In the genomic region with DNA sequence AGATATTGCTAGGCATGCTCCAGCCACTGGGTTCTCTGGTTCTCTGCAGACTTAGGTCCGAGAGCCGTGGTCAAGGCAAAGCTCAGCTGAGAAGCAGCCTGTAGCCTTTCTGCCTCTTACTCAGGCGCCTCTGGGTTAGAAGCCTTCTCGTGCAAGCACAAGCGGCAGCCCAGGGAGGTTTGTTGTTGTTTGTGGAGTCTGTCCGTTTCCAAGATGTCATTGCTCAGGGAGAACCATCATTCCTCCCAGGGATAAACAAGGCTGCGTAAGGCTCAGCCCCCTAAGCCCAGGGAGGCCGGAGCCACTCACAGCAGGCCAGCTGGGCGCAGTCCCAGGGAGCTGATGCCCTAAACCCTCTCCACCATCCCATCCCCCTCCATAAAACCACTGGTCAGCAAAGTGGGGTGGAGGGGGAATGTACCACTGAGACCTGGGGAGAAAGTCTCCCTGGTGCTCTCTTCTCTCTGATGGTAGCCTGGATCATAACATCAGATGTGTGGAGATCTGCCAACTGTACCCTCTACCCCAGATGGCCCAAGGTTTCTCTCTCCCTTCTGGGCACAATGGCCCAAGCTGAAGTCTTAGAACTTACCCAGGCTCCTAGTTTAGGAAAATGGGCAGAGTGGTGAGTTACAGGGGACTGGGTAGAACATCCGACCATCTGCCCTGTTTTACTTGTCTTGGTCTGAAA, we compare ENCODE assay signal across 8 mouse cellular contexts.
DNase-seq lines count a peak whose midpoint lies in the region; ATAC-seq and TF ChIP-seq lines count a peak whose summit lies in the region.

No protein-coding gene starts in this region.

- no peak for ATAC-seq in kidney, embryonic 14.5 days (ENCODE audit: low FRiP score, low TSS enrichment)
- no peak for ATAC-seq in kidney, embryonic 16.5 days (ENCODE audit: low FRiP score, low TSS enrichment)
- ATAC-seq in embryonic facial prominence, embryonic 12.5 days (ENCODE audit: insufficient number of reproducible peaks, insufficient read depth, low FRiP score, low TSS enrichment), result no peak
- ATAC-seq in hindbrain, embryonic 13.5 days (ENCODE audit: low FRiP score), result no peak
- no peak for ATAC-seq in midbrain, postnatal 0 days (ENCODE audit: low FRiP score)
- no peak for ATAC-seq in CD4-positive, CD25-positive, alpha-beta regulatory T cell, adult 4 months

- WGBS in kidney, embryonic 14.5 days, result 51% methylated on average over 10 of the region's 10 CpGs
- WGBS in kidney, embryonic 16.5 days, result 54% methylated on average over 10 of the region's 10 CpGs
- WGBS in embryonic facial prominence, embryonic 12.5 days, result 54% methylated on average over 10 of the region's 10 CpGs
- WGBS in hindbrain, embryonic 13.5 days, result 56% methylated on average over 10 of the region's 10 CpGs
- WGBS in midbrain, postnatal 0 days, result 55% methylated on average over 10 of the region's 10 CpGs

- H3K36me3 ChIP-seq in kidney, embryonic 14.5 days (ENCODE audit: control insufficient read depth, insufficient read depth, low read length), result peaks cover 12% of the 10 kb centered on the region
- no peaks in the 10 kb centered on the region for H3K36me3 ChIP-seq in kidney, embryonic 16.5 days (ENCODE audit: insufficient read depth, low read length)
- H3K36me3 ChIP-seq in embryonic facial prominence, embryonic 12.5 days, result peaks cover 6% of the 10 kb centered on the region
- H3K36me3 ChIP-seq in hindbrain, embryonic 13.5 days, result peaks cover 12% of the 10 kb centered on the region
- no peaks in the 10 kb centered on the region; the same call in 1 of the 2 replicates for H3K36me3 ChIP-seq in midbrain, postnatal 0 days (ENCODE audit: insufficient read depth, low read length)

- TF ChIP-seq CTCF in midbrain, postnatal 0 days (IDR thresholded peaks at IDR 0.05), result no peak

- H3K4me1 ChIP-seq in kidney, embryonic 14.5 days (ENCODE audit: control insufficient read depth, insufficient read depth, low read length), result peaks cover 34% of the 10 kb centered on the region
- H3K4me1 ChIP-seq in kidney, embryonic 16.5 days (ENCODE audit: insufficient read depth, low read length), result peaks cover 34% of the 10 kb centered on the region
- peaks cover 38% of the 10 kb centered on the region for H3K4me1 ChIP-seq in embryonic facial prominence, embryonic 12.5 days
- H3K4me1 ChIP-seq in hindbrain, embryonic 13.5 days (replicated peaks), result peaks cover 75% of the 10 kb centered on the region
- H3K4me1 ChIP-seq in midbrain, postnatal 0 days (ENCODE audit: insufficient read depth, low read length), result peaks cover 29% of the 10 kb centered on the region

- DNase-seq in midbrain, postnatal 0 days (ENCODE audit: low spot score), result no peak
- DNase-seq in natural killer cell, adult 2 months (ENCODE audit: low spot score in 2 of 2), result no peak
- DNase-seq in adrenal gland, adult 2 months, result no peak

- H3K27ac ChIP-seq in kidney, embryonic 14.5 days (ENCODE audit: low read depth, low read length), result no peak overlapping the region
- H3K27ac ChIP-seq in kidney, embryonic 16.5 days (ENCODE audit: low read length), result no peak overlapping the region
- H3K27ac ChIP-seq in embryonic facial prominence, embryonic 12.5 days, result no peak overlapping the region
- no peak overlapping the region for H3K27ac ChIP-seq in hindbrain, embryonic 13.5 days
- H3K27ac ChIP-seq in midbrain, postnatal 0 days (ENCODE audit: low read depth, low read length), result no peak overlapping the region

- H3K27me3 ChIP-seq in kidney, embryonic 14.5 days (ENCODE audit: control insufficient read depth, insufficient read depth, low read length), result no peaks in the 10 kb centered on the region
- no peaks in the 10 kb centered on the region for H3K27me3 ChIP-seq in kidney, embryonic 16.5 days (ENCODE audit: insufficient read depth, low read length)
- H3K27me3 ChIP-seq in embryonic facial prominence, embryonic 12.5 days, result no peaks in the 10 kb centered on the region
- H3K27me3 ChIP-seq in hindbrain, embryonic 13.5 days, result no peaks in the 10 kb centered on the region
- H3K27me3 ChIP-seq in midbrain, postnatal 0 days (ENCODE audit: insufficient read depth, low read length), result no peaks in the 10 kb centered on the region

- H3K9me3 ChIP-seq in kidney, embryonic 14.5 days (ENCODE audit: control insufficient read depth, low read length), result no peaks in the 10 kb centered on the region
- H3K9me3 ChIP-seq in kidney, embryonic 16.5 days (ENCODE audit: low read length), result no peaks in the 10 kb centered on the region
- no peaks in the 10 kb centered on the region for H3K9me3 ChIP-seq in embryonic facial prominence, embryonic 12.5 days
- H3K9me3 ChIP-seq in hindbrain, embryonic 13.5 days, result no peaks in the 10 kb centered on the region
- H3K9me3 ChIP-seq in midbrain, postnatal 0 days (ENCODE audit: low read length), result no peaks in the 10 kb centered on the region

- H3K4me2 ChIP-seq in kidney, embryonic 14.5 days (replicated peaks; ENCODE audit: low read depth, low read length), result no peak overlapping the region
- H3K4me2 ChIP-seq in kidney, embryonic 16.5 days (replicated peaks; ENCODE audit: low read depth, low read length), result no peak overlapping the region
- peak overlapping the region; percentile 68; the same call in 1 of the 2 replicates for H3K4me2 ChIP-seq in embryonic facial prominence, embryonic 12.5 days (replicated peaks)
- peak overlapping the region; percentile 67 for H3K4me2 ChIP-seq in hindbrain, embryonic 13.5 days
- H3K4me2 ChIP-seq in midbrain, postnatal 0 days (ENCODE audit: low read depth, low read length, poor library complexity, severe bottlenecking), result peak overlapping the region; percentile 73

- 0 out of 2 replicates have a peak overlapping the region, but pooled peaks have one; percentile 12 for H3K9ac ChIP-seq in kidney, embryonic 14.5 days (ENCODE audit: low read depth, low read length)
- no peak overlapping the region; the same call in 1 of the 2 replicates for H3K9ac ChIP-seq in kidney, embryonic 16.5 days (replicated peaks; ENCODE audit: low read length)
- no peak overlapping the region for H3K9ac ChIP-seq in embryonic facial prominence, embryonic 12.5 days
- H3K9ac ChIP-seq in hindbrain, embryonic 13.5 days, result peak overlapping the region; percentile 85
- no peak overlapping the region for H3K9ac ChIP-seq in midbrain, postnatal 0 days (replicated peaks; ENCODE audit: low read length, poor library complexity, severe bottlenecking)

- no peak overlapping the region for H3K4me3 ChIP-seq in kidney, embryonic 14.5 days (ENCODE audit: low read length)
- no peak overlapping the region for H3K4me3 ChIP-seq in kidney, embryonic 16.5 days (ENCODE audit: low read length)
- H3K4me3 ChIP-seq in embryonic facial prominence, embryonic 12.5 days, result no peak overlapping the region
- H3K4me3 ChIP-seq in hindbrain, embryonic 13.5 days, result peak overlapping the region; percentile 63
- H3K4me3 ChIP-seq in midbrain, postnatal 0 days (ENCODE audit: low read depth, low read length), result no peak overlapping the region

Comparison
In these comparisons a context has a peak if more than half of its experiments do, and no peak if none do; other contexts are left out.
1. H3K9ac ChIP-seq: peak in kidney, embryonic 14.5 days (single experiment) and hindbrain, embryonic 13.5 days (single experiment); none in kidney, embryonic 16.5 days (single experiment), embryonic facial prominence, embryonic 12.5 days (single experiment) and midbrain, postnatal 0 days (single experiment).
2. H3K4me2 ChIP-seq: peak in embryonic facial prominence, embryonic 12.5 days (single experiment), hindbrain, embryonic 13.5 days (single experiment) and midbrain, postnatal 0 days (single experiment); none in kidney, embryonic 14.5 days (single experiment) and kidney, embryonic 16.5 days (single experiment).